Mouse (Mus musculus): Measurements from ENCODE around the gene Dact3. TPM values are rescaled to one million over a fixed set of nuclear protein-coding genes. Genes with fewer than 3 reads are reported as not detected.

Dact3 gene
- polyA plus RNA-seq, 1 experiment, result 31.7 TPM

- TF ChIP-seq POLR2A (IDR thresholded peaks at IDR 0.05; ENCODE audit: borderline replicate concordance, extremely low read depth, low read depth, low read length) (no peak), CTCF (IDR thresholded peaks at IDR 0.05; ENCODE audit: insufficient read depth, low read length) (no peak)
- 16% methylated on average over 7 of the region's 7 CpGs for WGBS
- H3K4me3 ChIP-seq (replicated peaks; ENCODE audit: extremely low read depth, low read depth, low read length), result no peak overlapping the region
- no peak for DNase-seq
- H3K4me1 ChIP-seq (ENCODE audit: control insufficient read depth, insufficient read depth, low read length), result peaks cover 9% of the 10 kb centered on the region; the same call in 1 of the 2 replicates
Observed at GRCm38 (mm10) chr7:16907842-16908241, 32.7 kb downstream of the Dact3 start.

- Histone ChIP-seq H3K4me3 (replicated peaks; ENCODE audit: extremely low read depth, low read depth, low read length) (no peak overlapping the region), H3K4me1 (ENCODE audit: control insufficient read depth, insufficient read depth, low read length) (peaks cover 9% of the 10 kb centered on the region; the same call in 1 of the 2 replicates)
- WGBS, result 26% methylated on average over 11 of the region's 11 CpGs
- no peak for DNase-seq
- no peak for TF ChIP-seq CTCF (IDR thresholded peaks at IDR 0.05; ENCODE audit: insufficient read depth, low read length)
- no peak for TF ChIP-seq POLR2A (IDR thresholded peaks at IDR 0.05; ENCODE audit: borderline replicate concordance, extremely low read depth, low read depth, low read length)
Observed at GRCm38 (mm10) chr7:16908367-16908766, 33.2 kb downstream of the Dact3 start.

- WGBS, result 67% methylated on average over 11 of the region's 11 CpGs
- no peak for TF ChIP-seq POLR2A (IDR thresholded peaks at IDR 0.05; ENCODE audit: borderline replicate concordance, extremely low read depth, low read depth, low read length)
- TF ChIP-seq CTCF (IDR thresholded peaks at IDR 0.05; ENCODE audit: insufficient read depth, low read length), result no peak
- H3K4me1 ChIP-seq (ENCODE audit: control insufficient read depth, insufficient read depth, low read length), result peaks cover 9% of the 10 kb centered on the region; the same call in 1 of the 2 replicates
- no peak overlapping the region for H3K4me3 ChIP-seq (replicated peaks; ENCODE audit: extremely low read depth, low read depth, low read length)
- DNase-seq, result no peak
Observed at GRCm38 (mm10) chr7:16908859-16909258, 33.7 kb downstream of the Dact3 start.

DNA sequence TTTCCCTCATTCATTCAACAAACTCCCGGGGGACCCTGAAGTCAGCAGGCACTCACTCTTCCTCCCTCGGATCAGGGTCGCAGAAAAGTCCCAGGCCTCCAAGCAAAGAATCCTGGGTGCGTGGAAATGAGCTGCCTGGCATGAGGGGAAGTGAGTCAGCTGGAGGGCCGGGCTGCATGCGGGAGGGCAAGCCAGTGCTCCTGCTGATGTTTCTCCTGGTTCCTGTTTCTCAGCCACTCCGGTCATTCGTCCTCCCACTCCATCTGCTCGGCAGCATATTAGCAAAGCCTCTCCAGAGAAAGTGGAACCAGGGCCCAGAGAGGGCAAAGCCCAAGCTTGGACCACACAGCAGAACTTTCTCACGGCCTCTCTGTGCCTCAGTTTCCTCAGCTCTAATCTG lies 34.8 kb downstream of the Dact3 start:
- no peak for DNase-seq
- 26% methylated on average over 10 of the region's 10 CpGs for WGBS
- Histone ChIP-seq H3K4me1 (ENCODE audit: control insufficient read depth, insufficient read depth, low read length) (peaks cover 9% of the 10 kb centered on the region; the same call in 1 of the 2 replicates), H3K4me3 (replicated peaks; ENCODE audit: extremely low read depth, low read depth, low read length) (no peak overlapping the region)
- no peak for TF ChIP-seq CTCF (IDR thresholded peaks at IDR 0.05; ENCODE audit: insufficient read depth, low read length)
- TF ChIP-seq POLR2A (IDR thresholded peaks at IDR 0.05; ENCODE audit: borderline replicate concordance, extremely low read depth, low read depth, low read length), result no peak

DNA sequence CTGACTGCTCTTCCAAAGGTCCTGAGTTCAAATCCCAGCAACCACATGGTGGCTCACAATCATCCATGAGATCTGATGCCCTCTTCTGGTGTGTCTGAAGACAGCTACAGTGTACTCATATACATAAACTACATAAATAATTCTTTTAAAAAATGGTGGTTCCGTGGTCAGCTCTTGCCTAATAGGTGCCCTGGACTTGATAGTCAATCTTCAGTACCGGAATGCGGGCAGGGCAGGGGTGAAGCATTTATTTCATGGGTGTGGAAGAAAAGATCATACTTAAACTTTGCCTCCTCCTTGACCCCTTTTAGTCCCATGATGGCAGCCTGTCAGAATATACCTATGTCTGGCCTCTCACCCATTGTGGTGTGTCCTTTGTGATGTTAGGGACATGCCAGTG lies 36.8 kb downstream of the Dact3 start:
- WGBS, result 90% methylated on average over 3 of the region's 3 CpGs
- TF ChIP-seq CTCF (IDR thresholded peaks at IDR 0.05; ENCODE audit: insufficient read depth, low read length), result no peak
- no peak for TF ChIP-seq POLR2A (IDR thresholded peaks at IDR 0.05; ENCODE audit: borderline replicate concordance, extremely low read depth, low read depth, low read length)
- no peak for DNase-seq
- Histone ChIP-seq H3K4me1 (ENCODE audit: control insufficient read depth, insufficient read depth, low read length) (peaks cover 6% of the 10 kb centered on the region; the same call in 1 of the 2 replicates), H3K4me3 (replicated peaks; ENCODE audit: extremely low read depth, low read depth, low read length) (no peak overlapping the region)

DNA sequence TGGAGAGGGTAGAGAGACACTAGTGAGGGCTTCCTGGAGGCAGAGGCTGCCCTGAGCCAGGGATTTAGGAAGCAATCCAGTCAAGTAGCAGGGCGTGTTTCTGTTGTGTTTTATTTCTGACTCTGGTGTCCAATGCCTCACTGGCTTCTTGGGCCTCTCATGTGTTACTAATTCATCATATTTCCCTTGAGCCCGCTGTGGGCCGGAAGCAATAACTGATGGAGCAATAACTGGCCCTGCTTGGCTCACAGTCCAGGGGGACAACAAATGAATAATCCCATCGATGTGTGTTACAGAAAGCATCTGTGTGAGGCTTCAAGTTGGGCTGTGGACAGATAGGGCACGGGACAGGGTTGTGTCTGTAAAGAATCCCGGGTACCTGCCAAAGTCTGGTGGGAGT lies 37.2 kb downstream of the Dact3 start:
- TF ChIP-seq CTCF (IDR thresholded peaks at IDR 0.05; ENCODE audit: insufficient read depth, low read length), result no peak
- TF ChIP-seq POLR2A (IDR thresholded peaks at IDR 0.05; ENCODE audit: borderline replicate concordance, extremely low read depth, low read depth, low read length), result no peak
- H3K4me3 ChIP-seq (replicated peaks; ENCODE audit: extremely low read depth, low read depth, low read length), result no peak overlapping the region
- no peak for DNase-seq
- WGBS, result 63% methylated on average over 6 of the region's 6 CpGs
- 0 out of 2 replicates have a peak, but pooled peaks cover 3% of the 10 kb centered on the region for H3K4me1 ChIP-seq (ENCODE audit: control insufficient read depth, insufficient read depth, low read length)

GRCm38 (mm10) chr7:16913806-16914452 lies 38.8 kb downstream of the Dact3 start:
- peak; percentile 66 for DNase-seq
- H3K4me3 ChIP-seq (replicated peaks; ENCODE audit: extremely low read depth, low read depth, low read length), result no peak overlapping the region
- peak; percentile 87 for TF ChIP-seq CTCF (IDR thresholded peaks at IDR 0.05; ENCODE audit: insufficient read depth, low read length)
- 0 out of 2 replicates have a peak, but pooled peaks have one; percentile 10 for TF ChIP-seq POLR2A (IDR thresholded peaks at IDR 0.05; ENCODE audit: borderline replicate concordance, extremely low read depth, low read depth, low read length)
- no peaks in the 10 kb centered on the region for H3K4me1 ChIP-seq (ENCODE audit: control insufficient read depth, insufficient read depth, low read length)
- WGBS, result 27% methylated on average over 10 of the region's 10 CpGs

DNA sequence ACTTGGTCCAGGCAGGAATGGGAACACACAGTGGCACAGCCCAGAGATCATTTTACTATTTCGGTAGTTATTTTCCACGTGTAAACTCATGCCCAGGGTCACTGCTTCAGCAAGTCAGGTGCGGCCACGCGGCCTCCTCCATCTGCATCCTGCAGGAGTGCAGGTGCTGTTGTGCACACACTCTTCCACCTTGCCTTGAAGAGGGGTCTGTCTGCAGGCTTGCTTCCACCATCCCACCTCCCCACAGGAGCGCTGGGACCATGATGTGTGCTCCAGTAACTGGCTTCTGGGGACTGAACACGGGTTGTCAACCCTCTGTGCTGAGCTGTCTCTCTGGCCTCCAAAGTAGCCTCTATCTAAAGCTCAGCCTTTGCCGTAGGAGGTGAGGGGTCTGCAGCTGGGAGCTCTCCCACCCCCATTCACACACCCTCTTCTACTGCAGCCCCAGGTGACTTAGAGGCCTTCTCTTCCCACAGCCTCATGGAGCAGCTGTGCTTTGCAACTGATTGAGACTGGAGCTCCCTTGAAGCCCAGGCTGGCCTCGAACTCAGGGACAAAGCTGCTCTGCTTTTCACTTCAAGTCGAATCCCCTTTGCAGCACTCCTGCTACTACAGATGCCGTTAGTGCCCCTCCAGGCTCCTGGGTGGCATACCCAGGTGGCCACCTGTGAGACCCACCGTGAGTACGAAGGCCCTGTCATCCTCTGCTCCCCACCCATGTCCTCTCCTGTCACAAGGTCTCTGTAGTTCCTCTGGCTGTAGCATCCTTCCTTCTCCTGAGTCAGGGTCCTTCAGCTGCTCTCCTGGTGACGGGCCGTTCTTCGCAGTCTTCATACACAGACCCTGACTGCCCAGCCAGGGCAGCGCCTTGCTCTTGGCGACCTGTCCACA lies 39.6 kb downstream of the Dact3 start:
- WGBS, result 83% methylated on average over 18 of the region's 18 CpGs
- TF ChIP-seq CTCF (IDR thresholded peaks at IDR 0.05; ENCODE audit: insufficient read depth, low read length), result no peak
- no peak for TF ChIP-seq POLR2A (IDR thresholded peaks at IDR 0.05; ENCODE audit: borderline replicate concordance, extremely low read depth, low read depth, low read length)
- DNase-seq, result no peak
- Histone ChIP-seq H3K4me1 (ENCODE audit: control insufficient read depth, insufficient read depth, low read length) (no peaks in the 10 kb centered on the region), H3K4me3 (replicated peaks; ENCODE audit: extremely low read depth, low read depth, low read length) (no peak overlapping the region)

DNA sequence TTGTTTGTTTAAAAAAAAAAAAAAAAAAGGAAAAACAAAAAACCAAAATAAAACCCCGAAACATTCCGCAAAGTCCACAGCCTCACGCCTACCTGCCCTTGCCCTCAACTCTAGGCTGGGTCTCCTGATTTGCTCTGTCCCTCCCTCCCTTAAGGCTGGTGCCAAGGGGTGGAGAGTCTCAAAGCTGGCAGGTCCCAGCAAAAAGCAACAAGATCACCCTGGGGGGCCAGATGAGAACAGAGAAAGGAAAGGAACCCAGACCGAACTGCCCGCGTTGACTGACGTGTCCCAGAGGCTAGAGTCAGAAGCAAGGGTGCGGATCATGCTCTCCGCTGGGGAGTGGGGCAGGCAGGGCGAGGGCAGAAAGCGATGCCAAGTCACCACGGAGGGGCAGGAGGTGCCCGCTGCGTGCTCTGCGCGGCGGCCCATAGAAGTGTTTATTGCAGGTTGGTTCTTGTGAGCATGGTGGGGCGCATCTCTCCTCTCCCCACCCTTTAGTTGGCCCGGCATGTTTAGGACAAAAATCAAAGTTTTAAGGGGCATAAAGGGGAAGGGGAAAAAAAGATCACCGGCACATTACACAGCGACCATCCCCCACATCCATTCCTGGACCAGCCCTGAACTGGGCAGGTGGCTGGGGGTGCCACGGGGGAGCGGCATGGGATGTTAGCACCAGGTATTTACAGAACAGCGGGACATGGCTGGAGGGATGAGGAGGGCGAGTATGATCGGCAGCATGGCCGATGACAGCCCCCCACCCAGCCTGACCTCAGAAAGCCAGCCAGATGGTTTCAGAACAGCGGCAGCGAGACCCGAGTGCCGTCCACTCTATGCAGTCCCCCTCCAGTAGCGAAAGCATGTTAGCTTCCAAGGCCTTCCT lies 40.6 kb downstream of the Dact3 start:
- WGBS, result 85% methylated on average over 32 of the region's 32 CpGs
- Histone ChIP-seq H3K4me1 (ENCODE audit: control insufficient read depth, insufficient read depth, low read length) (no peaks in the 10 kb centered on the region), H3K4me3 (replicated peaks; ENCODE audit: extremely low read depth, low read depth, low read length) (no peak overlapping the region)
- DNase-seq, result no peak
- no peak for TF ChIP-seq POLR2A (IDR thresholded peaks at IDR 0.05; ENCODE audit: borderline replicate concordance, extremely low read depth, low read depth, low read length)
- TF ChIP-seq CTCF (IDR thresholded peaks at IDR 0.05; ENCODE audit: insufficient read depth, low read length), result no peak
